Mouse (Mus musculus) liver, adult 2 months (tissue): ENCODE measurements at regions not wholly inside any gene's neighbourhood (a gene's known extent, or its start where the extent isn't known, plus 50 kb on each side); places are given as distances from the start of the nearest gene placed in this dataset.

Source experiments
- DNase-seq: peaks from one replicate; pipeline ENCODE4 v3.0.0-alpha.2; 2011; ENCODE audit warnings: low read depth, low spot score; ENCODE audit errors: extremely low read depth
- H3K27ac ChIP-seq: fragments of 200-500 bp; replicated peaks from 2 replicates; pipeline ENCODE4 v1.5.1; 2012; ENCODE audit warnings: low read depth, mild to moderate bottlenecking, control low read depth, inconsistent platforms, low read length; ENCODE audit not compliant: insufficient read depth
- H3K27me3 ChIP-seq: fragments of 200-500 bp; 2 replicates; pipeline ENCODE4 v1.6.1; 2012; ENCODE audit warnings: mild to moderate bottlenecking, moderate library complexity, low read length, inconsistent platforms; ENCODE audit not compliant: control insufficient read depth, insufficient read depth
- H3K36me3 ChIP-seq: fragments of 200-500 bp; 2 replicates; pipeline ENCODE4 v1.6.1; 2012; ENCODE audit warnings: low read length, inconsistent platforms; ENCODE audit not compliant: control insufficient read depth, insufficient read depth
- H3K4me1 ChIP-seq: fragments of 200-500 bp; 2 replicates; pipeline ENCODE4 v1.6.1; 2011; ENCODE audit warnings: low read length; ENCODE audit not compliant: control insufficient read depth, insufficient read depth
- H3K4me3 ChIP-seq: fragments of 200-500 bp; 2 replicates; pipeline ENCODE4 v1.5.1; 2011; ENCODE audit warnings: low read depth, mild to moderate bottlenecking, control low read depth, low read length, moderate library complexity; ENCODE audit not compliant: insufficient read depth
- H3K79me2 ChIP-seq: fragments of 200-500 bp; 2 replicates; pipeline ENCODE4 v1.6.1; 2012; ENCODE audit warnings: inconsistent platforms, mild to moderate bottlenecking, low read length, moderate library complexity; ENCODE audit not compliant: control insufficient read depth, insufficient read depth
- H3K9ac ChIP-seq: fragments of 200-500 bp; 2 replicates; pipeline ENCODE4 v1.6.1; 2012; ENCODE audit warnings: low read depth, mild to moderate bottlenecking, control low read depth, inconsistent platforms, low read length
- CTCF ChIP-seq: fragments of 200-500 bp; IDR thresholded peaks from 2 replicates; pipeline ENCODE4 v1.5.1; 2011; ENCODE audit warnings: low read depth, low read length, control low read depth
- POLR2A ChIP-seq: fragments of 200-500 bp; IDR thresholded peaks from 2 replicates; pipeline ENCODE4 v1.6.1; 2011; ENCODE audit warnings: low read length, control low read depth; ENCODE audit not compliant: insufficient read depth; ENCODE audit errors: extremely low read depth
- WGBS: fragments of 180-500 bp; shearing (Covaris S2); methylation state at CpG from one replicate; pipeline ENCODE4 v1.1.7; 2018; 5-methylcytosine and 5-hydroxymethylcytosine counted together

GRCm38 (mm10) chr9:83326437-83327086 is 114.4 kb downstream of the Lca5 start:
- WGBS = 63% methylated on average over 7 of the region's 7 CpGs
- DNase-seq = no peak
- Histone ChIP-seq H3K36me3 (no peaks in the 10 kb centered on the region), H3K27ac (no peak overlapping the region), H3K4me1 (no peaks in the 10 kb centered on the region), H3K9ac (no peak overlapping the region), H3K27me3 (no peaks in the 10 kb centered on the region), H3K4me3 (no peak overlapping the region), H3K79me2 (no peaks in the 10 kb centered on the region)
- no peak for TF ChIP-seq CTCF
- TF ChIP-seq POLR2A = no peak

- H3K9ac ChIP-seq = no peak overlapping the region
- no peaks in the 10 kb centered on the region for H3K27me3 ChIP-seq
- 31% methylated on average over 6 of the region's 6 CpGs for WGBS
- H3K4me1 ChIP-seq = no peaks in the 10 kb centered on the region
- no peak overlapping the region for H3K27ac ChIP-seq
- DNase-seq = no peak
- H3K36me3 ChIP-seq = no peaks in the 10 kb centered on the region
- H3K4me3 ChIP-seq = no peak overlapping the region
- TF ChIP-seq POLR2A (no peak), CTCF (no peak)
- no peaks in the 10 kb centered on the region for H3K79me2 ChIP-seq
These were observed 115.0 kb downstream of the Lca5 start for GRCm38 (mm10) chr9:83325910-83326309.

GRCm38 (mm10) chr9:83324336-83324735 is 116.6 kb downstream of the Lca5 start:
- 67% methylated on average over 3 of the region's 3 CpGs for WGBS
- Histone ChIP-seq H3K27me3 (no peaks in the 10 kb centered on the region), H3K4me1 (no peaks in the 10 kb centered on the region), H3K36me3 (no peaks in the 10 kb centered on the region), H3K4me3 (no peak overlapping the region), H3K9ac (no peak overlapping the region), H3K79me2 (no peaks in the 10 kb centered on the region), H3K27ac (no peak overlapping the region)
- no peak for DNase-seq
- no peak for TF ChIP-seq CTCF
- TF ChIP-seq POLR2A = no peak

- Histone ChIP-seq H3K36me3 (no peaks in the 10 kb centered on the region), H3K27me3 (no peaks in the 10 kb centered on the region), H3K4me1 (no peaks in the 10 kb centered on the region), H3K4me3 (no peak overlapping the region), H3K79me2 (no peaks in the 10 kb centered on the region), H3K9ac (no peak overlapping the region), H3K27ac (no peak overlapping the region)
- WGBS = 89% methylated on average over 8 of the region's 8 CpGs
- no peak for DNase-seq
- TF ChIP-seq CTCF = no peak
- TF ChIP-seq POLR2A = no peak
These were observed 117.8 kb downstream of the Lca5 start for GRCm38 (mm10) chr9:83322991-83323583.

- no peaks in the 10 kb centered on the region for H3K79me2 ChIP-seq
- TF ChIP-seq POLR2A (no peak), CTCF (no peak)
- DNase-seq = no peak
These were observed 119.1 kb downstream of the Lca5 start for GRCm38 (mm10) chr9:83321793-83322192.

GRCm38 (mm10) chr9:83320834-83321233 is 120.1 kb downstream of the Lca5 start:
- Histone ChIP-seq H3K79me2 (no peaks in the 10 kb centered on the region), H3K27me3 (no peaks in the 10 kb centered on the region), H3K9ac (no peak overlapping the region), H3K4me1 (no peaks in the 10 kb centered on the region), H3K4me3 (no peak overlapping the region), H3K36me3 (no peaks in the 10 kb centered on the region), H3K27ac (no peak overlapping the region)
- TF ChIP-seq POLR2A = no peak
- TF ChIP-seq CTCF = no peak
- WGBS = 50% methylated on average over 4 of the region's 4 CpGs
- DNase-seq = no peak

More at GRCm38 (mm10) chr9:83321793-83322192, 119.1 kb downstream of the Lca5 start:
- Histone ChIP-seq H3K36me3 (no peaks in the 10 kb centered on the region), H3K4me1 (no peaks in the 10 kb centered on the region), H3K4me3 (no peak overlapping the region), H3K27ac (no peak overlapping the region), H3K9ac (no peak overlapping the region), H3K27me3 (no peaks in the 10 kb centered on the region)
